Mouse (Mus musculus): ENCODE measurements at regions not wholly inside any gene's neighbourhood (a gene's known extent, or its start where the extent isn't known, plus 50 kb on each side); places are given as distances from the start of the nearest gene placed in this dataset.
A peak's percentile ranks its signal among the peaks of the same experiment; 100 is the strongest.

DNA sequence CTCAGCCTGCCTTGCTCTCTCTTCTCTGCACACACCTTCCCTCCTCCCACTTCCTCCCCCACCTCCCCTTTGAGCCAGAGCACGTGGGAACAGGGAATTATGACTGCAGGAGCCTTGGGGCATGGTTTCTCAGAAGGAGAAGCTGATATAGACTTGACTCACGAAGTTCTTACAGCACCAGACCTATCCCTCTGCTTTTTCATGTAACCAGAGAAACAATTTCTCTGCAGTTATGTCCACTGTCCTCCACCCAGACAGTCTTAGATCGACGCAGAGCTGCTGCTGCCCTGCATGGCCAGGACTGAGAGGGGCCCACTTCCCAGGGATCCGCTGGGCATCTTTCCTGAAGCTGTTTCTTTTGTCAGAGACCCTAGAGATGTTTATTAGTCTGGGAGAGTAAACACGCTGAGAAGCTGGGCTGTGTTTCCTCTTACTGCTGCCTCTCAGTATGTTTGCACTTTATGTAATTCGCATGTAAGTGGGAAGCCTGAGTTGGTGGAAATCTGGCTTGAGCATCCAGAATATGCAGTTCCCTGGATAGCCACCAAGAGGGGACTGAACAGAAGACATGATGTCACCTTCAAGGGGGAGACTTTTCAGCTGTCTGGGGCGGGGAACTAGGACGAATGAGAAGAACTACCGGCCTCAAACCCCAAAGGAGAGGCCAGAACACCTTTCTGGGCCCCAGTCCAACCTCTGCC lies 55.1 kb upstream of the Calm2 start:
- TF ChIP-seq CTCF (IDR thresholded peaks at IDR 0.05; ENCODE audit: low read depth) (peak; percentile 12), EP300 (IDR thresholded peaks at IDR 0.05; ENCODE audit: low read depth) (no peak)

Data from heart, postnatal 0 days (tissue).